Mouse (Mus musculus) embryonic fibroblast, embryonic 13.5 days (primary cell): ENCODE data around the gene Slc6a14.

Experiments
- CTCF ChIP-seq: IDR thresholded peaks from 2 replicates; pipeline ENCODE4 v1.5.1; 2011; ENCODE audit warnings: mild to moderate bottlenecking, control low read depth, low read length, moderate library complexity, borderline replicate concordance; ENCODE audit not compliant: insufficient read depth
- POLR2A ChIP-seq: IDR thresholded peaks from 2 replicates; pipeline ENCODE4 v1.6.1; 2011; ENCODE audit warnings: low read depth, mild to moderate bottlenecking, control low read depth, low read length, moderate library complexity

DNA sequence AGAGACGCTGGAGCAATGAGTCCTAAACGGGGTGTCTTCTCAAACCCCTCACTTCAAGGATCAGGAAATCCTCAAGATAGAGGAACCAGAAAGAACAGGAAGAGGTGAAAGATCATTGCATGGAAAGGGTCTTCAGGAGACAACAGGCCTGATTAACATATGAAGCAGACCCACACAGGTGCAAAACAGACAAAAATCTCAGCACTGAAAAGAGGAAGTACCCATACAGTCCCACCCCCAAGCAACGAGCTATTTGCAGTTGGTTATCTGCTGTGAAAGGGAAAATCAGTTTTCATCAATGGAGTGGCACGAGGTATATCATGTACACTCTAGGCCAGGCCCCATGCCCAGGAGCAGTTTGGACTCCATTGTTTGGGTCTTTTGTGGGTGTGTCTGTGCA is 13.1 kb upstream of the Slc6a14 start:
- TF ChIP-seq POLR2A: no peak
- TF ChIP-seq CTCF: no peak
